Mouse (Mus musculus) kidney, embryonic 14.5 days (tissue): ENCODE results near the gene Prelp. TPM values are rescaled to one million over a fixed set of nuclear protein-coding genes. Genes with fewer than 3 reads are reported as not detected.

Source experiments
- ATAC-seq: fragments of 200-750 bp; cut with Nextera tagmentation; 2 replicates; pipeline ENCODE4 v1.8.0; 2017; ENCODE audit warnings: moderate number of reproducible peaks, mild to moderate bottlenecking, moderate TSS enrichment, moderate library complexity; ENCODE audit not compliant: low FRiP score, low TSS enrichment
- H3K27ac ChIP-seq: fragments of 300-500 bp; sonication (generic); 2 replicates; pipeline ENCODE4 v1.5.1; 2014; ENCODE audit warnings: low read depth, mild to moderate bottlenecking, low read length, moderate library complexity, mixed read lengths
- H3K27me3 ChIP-seq: fragments of 300-500 bp; sonication (generic); 2 replicates; pipeline ENCODE4 v1.6.1; 2014; ENCODE audit warnings: mild to moderate bottlenecking, low read length; ENCODE audit not compliant: control insufficient read depth, insufficient read depth
- H3K36me3 ChIP-seq: fragments of 300-500 bp; sonication (generic); 2 replicates; pipeline ENCODE4 v1.6.1; 2014; ENCODE audit warnings: low read length, mixed read lengths; ENCODE audit not compliant: control insufficient read depth, insufficient read depth
- H3K4me1 ChIP-seq: fragments of 300-500 bp; sonication (generic); 2 replicates; pipeline ENCODE4 v1.6.1; 2014; ENCODE audit warnings: low read length, mixed read lengths; ENCODE audit not compliant: control insufficient read depth, insufficient read depth
- H3K4me2 ChIP-seq: fragments of 300-500 bp; sonication (generic); replicated peaks from 2 replicates; pipeline ENCODE4 v1.6.1; 2014; ENCODE audit warnings: low read depth, mild to moderate bottlenecking, low read length
- H3K4me3 ChIP-seq: fragments of 300-500 bp; sonication (generic); 2 replicates; pipeline ENCODE4 v1.5.1; 2014; ENCODE audit warnings: mild to moderate bottlenecking, low read length
- H3K9ac ChIP-seq: fragments of 300-500 bp; sonication (generic); 2 replicates; pipeline ENCODE4 v1.6.1; 2014; ENCODE audit warnings: low read depth, mild to moderate bottlenecking, low read length, moderate library complexity
- H3K9me3 ChIP-seq: fragments of 300-500 bp; sonication (generic); 2 replicates; pipeline ENCODE4 v1.6.1; 2016; ENCODE audit warnings: low read length; ENCODE audit not compliant: control insufficient read depth
- WGBS: fragments of 180-500 bp; shearing (Covaris S2); extraction: QIAGEN DNeasy Blood & Tissue Kit; methylation state at CpG from one replicate; pipeline ENCODE4 v1.1.7; 2014; 5-methylcytosine and 5-hydroxymethylcytosine counted together
- polyA plus RNA-seq: library from polyadenylated mRNA; unstranded; fragments of >200 nt; fragmentation: Nextera tagmentation; extraction: Ambion mirVana; gene quantifications from 2 replicates; pipeline ENCODE4 v1.2.1, GENCODE M21; 2014

Prelp gene
- polyA plus RNA-seq, 1 experiment from 2014 or later: 0.39 TPM

- 24% methylated on average over 4 of the region's 4 CpGs for WGBS
- Histone ChIP-seq H3K4me3 (no peak overlapping the region), H3K27me3 (no peaks in the 10 kb centered on the region), H3K27ac (no peak overlapping the region), H3K36me3 (no peaks in the 10 kb centered on the region), H3K9me3 (no peaks in the 10 kb centered on the region), H3K4me2 (no peak overlapping the region), H3K9ac (no peak overlapping the region), H3K4me1 (peaks cover 21% of the 10 kb centered on the region)
- ATAC-seq: no peak
Measured at GRCm38 (mm10) chr1:133911456-133911855, 9.8 kb downstream of the Prelp start.

- peaks cover 21% of the 10 kb centered on the region for H3K4me1 ChIP-seq
- H3K4me3 ChIP-seq: no peak overlapping the region
- H3K27ac ChIP-seq: no peak overlapping the region
- no peak for ATAC-seq
- 62% methylated on average over 4 of the region's 4 CpGs for WGBS
- no peaks in the 10 kb centered on the region for H3K9me3 ChIP-seq
- H3K36me3 ChIP-seq: no peaks in the 10 kb centered on the region
- no peak overlapping the region for H3K4me2 ChIP-seq
- H3K27me3 ChIP-seq: no peaks in the 10 kb centered on the region
- no peak overlapping the region for H3K9ac ChIP-seq
Measured at GRCm38 (mm10) chr1:133911008-133911407, 10.2 kb downstream of the Prelp start.

GRCm38 (mm10) chr1:133910108-133910507, 11.1 kb downstream of the Prelp start:
- Histone ChIP-seq H3K27me3 (no peaks in the 10 kb centered on the region), H3K9ac (no peak overlapping the region), H3K4me1 (peaks cover 18% of the 10 kb centered on the region), H3K4me3 (no peak overlapping the region), H3K27ac (no peak overlapping the region), H3K4me2 (no peak overlapping the region), H3K9me3 (no peaks in the 10 kb centered on the region), H3K36me3 (no peaks in the 10 kb centered on the region)
- 86% methylated on average over 7 of the region's 7 CpGs for WGBS
- no peak for ATAC-seq

GRCm38 (mm10) chr1:133908659-133909575, 12.3 kb downstream of the Prelp start:
- WGBS: 11% methylated on average over 27 of the region's 27 CpGs
- Histone ChIP-seq H3K36me3 (no peaks in the 10 kb centered on the region), H3K4me3 (peak overlapping the region; percentile 40), H3K4me2 (peak overlapping the region; percentile 92), H3K4me1 (peaks cover 18% of the 10 kb centered on the region), H3K9ac (peak overlapping the region; percentile 67), H3K9me3 (no peaks in the 10 kb centered on the region), H3K27me3 (no peaks in the 10 kb centered on the region), H3K27ac (peak overlapping the region; percentile 73; the same call in 1 of the 2 replicates)
- peak; percentile 56 for ATAC-seq

- 3% methylated on average over 30 of the region's 30 CpGs for WGBS
- Histone ChIP-seq H3K9ac (peak within 1 kb of the TSS; percentile 67), H3K9me3 (no peaks in the 10 kb centered on the region), H3K4me1 (peaks cover 18% of the 10 kb centered on the region), H3K4me3 (peak within 1 kb of the TSS; percentile 40), H3K4me2 (peak within 1 kb of the TSS; percentile 92), H3K36me3 (no peaks in the 10 kb centered on the region), H3K27ac (peak within 1 kb of the TSS; percentile 73; the same call in 1 of the 2 replicates), H3K27me3 (no peaks in the 10 kb centered on the region)
- peak; percentile 75 for ATAC-seq
Measured at GRCm38 (mm10) chr1:133907949-133908658, 13.1 kb downstream of the Prelp start, which contains the start of gene Optc. Gene Optc (minus strand): TSS chr1:133907999.

- Histone ChIP-seq H3K4me1 (peaks cover 18% of the 10 kb centered on the region), H3K27ac (no peak overlapping the region), H3K4me2 (no peak overlapping the region), H3K9me3 (no peaks in the 10 kb centered on the region), H3K9ac (no peak overlapping the region), H3K36me3 (no peaks in the 10 kb centered on the region), H3K4me3 (no peak overlapping the region), H3K27me3 (no peaks in the 10 kb centered on the region)
- ATAC-seq: no peak
- WGBS: 65% methylated on average over 12 of the region's 12 CpGs
Measured at GRCm38 (mm10) chr1:133906420-133906819, 14.8 kb downstream of the Prelp start.

- no peak for ATAC-seq
- WGBS: 77% methylated on average over 9 of the region's 9 CpGs
- Histone ChIP-seq H3K4me1 (peaks cover 2% of the 10 kb centered on the region; the same call in 1 of the 2 replicates), H3K4me2 (no peak overlapping the region), H3K9ac (no peak overlapping the region), H3K4me3 (no peak overlapping the region), H3K27me3 (no peaks in the 10 kb centered on the region), H3K36me3 (no peaks in the 10 kb centered on the region), H3K9me3 (no peaks in the 10 kb centered on the region), H3K27ac (no peak overlapping the region)
Measured at GRCm38 (mm10) chr1:133900825-133901224, 20.4 kb downstream of the Prelp start.

GRCm38 (mm10) chr1:133899043-133899542, 22.1 kb downstream of the Prelp start:
- no peaks in the 10 kb centered on the region for H3K9me3 ChIP-seq
- no peak overlapping the region for H3K4me3 ChIP-seq
- H3K4me1 ChIP-seq: peaks cover 2% of the 10 kb centered on the region; the same call in 1 of the 2 replicates
- no peak overlapping the region for H3K4me2 ChIP-seq
- H3K9ac ChIP-seq: no peak overlapping the region
- no peaks in the 10 kb centered on the region for H3K36me3 ChIP-seq
- 70% methylated on average over 9 of the region's 9 CpGs for WGBS
- ATAC-seq: no peak
- H3K27ac ChIP-seq: no peak overlapping the region
- H3K27me3 ChIP-seq: no peaks in the 10 kb centered on the region
